Mouse (Mus musculus): ENCODE measurements around the gene Telo2.

The Telo2 gene

DNA sequence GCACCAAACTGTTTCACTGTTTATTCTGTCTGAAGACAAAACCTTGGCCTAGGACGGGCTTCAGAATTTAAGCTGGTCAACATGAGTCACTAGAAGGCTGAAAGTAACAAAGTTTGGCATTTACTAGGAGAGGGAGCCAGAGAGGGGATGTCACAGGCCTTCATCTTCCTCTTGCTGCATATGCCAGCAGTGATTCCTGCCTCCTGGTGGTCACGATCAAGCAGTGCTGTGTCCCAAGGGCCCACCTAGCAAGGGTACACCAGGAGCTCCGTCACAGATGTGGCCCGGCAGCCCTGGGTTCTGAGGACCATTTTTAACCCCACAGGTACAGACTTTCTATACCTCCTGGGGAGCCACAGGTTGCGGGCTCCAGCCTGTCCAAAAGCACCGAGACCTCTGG, 58.7 kb downstream of the Telo2 start:
- DNase-seq (ENCODE audit: extremely low read depth, insufficient read length, low spot score): no peak

DNA sequence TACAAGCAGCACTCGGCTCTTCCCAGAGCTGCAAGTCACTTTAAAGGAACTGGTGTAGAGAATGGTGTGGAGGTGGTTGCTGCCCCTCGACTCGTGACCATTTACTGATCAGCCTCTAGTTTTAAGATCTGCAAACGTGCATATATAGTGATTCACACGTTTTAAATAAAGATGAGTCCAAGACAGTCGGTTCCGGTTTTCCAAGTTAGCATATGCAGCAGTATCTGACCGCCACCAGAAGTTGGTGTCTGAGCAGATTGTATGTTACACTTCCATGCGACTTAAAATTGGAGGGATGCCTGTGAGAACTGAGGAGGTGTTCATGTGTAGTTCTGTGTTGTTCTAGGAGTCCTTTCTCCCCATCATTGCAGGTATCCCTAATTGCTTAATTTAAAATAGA, 62.5 kb downstream of the Telo2 start:
- DNase-seq (ENCODE audit: extremely low read depth, insufficient read length, low spot score): no peak
